Mouse (Mus musculus) midbrain, postnatal 0 days (tissue): Measurements from ENCODE around the gene Mrps12. TPM values are rescaled to one million over a fixed set of nuclear protein-coding genes. Genes with fewer than 3 reads are reported as not detected.

ENCODE experiments used
- ATAC-seq: fragments of 200-750 bp; cut with Nextera tagmentation; 2 replicates; pipeline ENCODE4 v1.8.0; 2017; ENCODE audit warnings: moderate number of reproducible peaks, mild to moderate bottlenecking, moderate TSS enrichment, moderate library complexity; ENCODE audit not compliant: low FRiP score
- DNase-seq: peaks from one replicate; pipeline ENCODE4 v3.0.0-alpha.2; 2015; ENCODE audit warnings: low spot score
- H3K27ac ChIP-seq: fragments of 300-500 bp; sonication (generic); 2 replicates; pipeline ENCODE4 v1.5.1; 2014; ENCODE audit warnings: low read depth, mild to moderate bottlenecking, low read length, mixed read lengths
- H3K27me3 ChIP-seq: fragments of 300-500 bp; sonication (generic); 2 replicates; pipeline ENCODE4 v1.6.1; 2014; ENCODE audit warnings: low read length, control low read depth, mixed read lengths; ENCODE audit not compliant: insufficient read depth
- H3K36me3 ChIP-seq: fragments of 300-500 bp; sonication (generic); 2 replicates; pipeline ENCODE4 v1.6.1; 2014; ENCODE audit warnings: low read length, control low read depth, mixed read lengths; ENCODE audit not compliant: insufficient read depth
- H3K4me1 ChIP-seq: fragments of 300-500 bp; sonication (generic); 2 replicates; pipeline ENCODE4 v1.6.1; 2014; ENCODE audit warnings: mild to moderate bottlenecking, control low read depth, antibody characterized with exemption, low read length, mixed read lengths; ENCODE audit not compliant: insufficient read depth
- H3K4me2 ChIP-seq: fragments of 300-500 bp; sonication (generic); 2 replicates; pipeline ENCODE4 v1.6.1; 2014; ENCODE audit warnings: low read depth, mild to moderate bottlenecking, low read length, mixed read lengths; ENCODE audit not compliant: poor library complexity, severe bottlenecking
- H3K4me3 ChIP-seq: fragments of 300-500 bp; sonication (generic); 2 replicates; pipeline ENCODE4 v1.5.1; 2014; ENCODE audit warnings: low read depth, mild to moderate bottlenecking, low read length, moderate library complexity
- H3K9ac ChIP-seq: fragments of 300-500 bp; sonication (generic); replicated peaks from 2 replicates; pipeline ENCODE4 v1.6.1; 2014; ENCODE audit warnings: mild to moderate bottlenecking, low read length, moderate library complexity, mixed read lengths; ENCODE audit not compliant: poor library complexity, severe bottlenecking
- H3K9me3 ChIP-seq: fragments of 300-500 bp; sonication (generic); 2 replicates; pipeline ENCODE4 v1.6.1; 2016; ENCODE audit warnings: low read length, control low read depth
- CTCF ChIP-seq: IDR thresholded peaks from 2 replicates; pipeline ENCODE4 v1.5.1; 2016; ENCODE audit warnings: antibody characterized with exemption, mild to moderate bottlenecking
- WGBS: fragments of 180-500 bp; shearing (Covaris S2); extraction: QIAGEN DNeasy Blood & Tissue Kit; methylation state at CpG from one replicate; pipeline ENCODE4 v1.1.7; 2014; 5-methylcytosine and 5-hydroxymethylcytosine counted together
- polyA plus RNA-seq: library from polyadenylated mRNA; unstranded; fragments of >200 nt; fragmentation: Nextera tagmentation; extraction: Ambion mirVana; gene quantifications from 2 replicates; pipeline ENCODE4 v1.2.1, GENCODE M21; 2015
- total RNA-seq: library from RNA; depleted of rRNA; stranded (reverse); fragments of >200 nt; gene quantifications from 2 replicates; pipeline ENCODE4 v1.2.3, GENCODE M21; 2014

Mrps12 gene
- total and polyA plus RNA-seq, 2 experiments from 2014 or later = 67.5 to 97.3 TPM

DNA sequence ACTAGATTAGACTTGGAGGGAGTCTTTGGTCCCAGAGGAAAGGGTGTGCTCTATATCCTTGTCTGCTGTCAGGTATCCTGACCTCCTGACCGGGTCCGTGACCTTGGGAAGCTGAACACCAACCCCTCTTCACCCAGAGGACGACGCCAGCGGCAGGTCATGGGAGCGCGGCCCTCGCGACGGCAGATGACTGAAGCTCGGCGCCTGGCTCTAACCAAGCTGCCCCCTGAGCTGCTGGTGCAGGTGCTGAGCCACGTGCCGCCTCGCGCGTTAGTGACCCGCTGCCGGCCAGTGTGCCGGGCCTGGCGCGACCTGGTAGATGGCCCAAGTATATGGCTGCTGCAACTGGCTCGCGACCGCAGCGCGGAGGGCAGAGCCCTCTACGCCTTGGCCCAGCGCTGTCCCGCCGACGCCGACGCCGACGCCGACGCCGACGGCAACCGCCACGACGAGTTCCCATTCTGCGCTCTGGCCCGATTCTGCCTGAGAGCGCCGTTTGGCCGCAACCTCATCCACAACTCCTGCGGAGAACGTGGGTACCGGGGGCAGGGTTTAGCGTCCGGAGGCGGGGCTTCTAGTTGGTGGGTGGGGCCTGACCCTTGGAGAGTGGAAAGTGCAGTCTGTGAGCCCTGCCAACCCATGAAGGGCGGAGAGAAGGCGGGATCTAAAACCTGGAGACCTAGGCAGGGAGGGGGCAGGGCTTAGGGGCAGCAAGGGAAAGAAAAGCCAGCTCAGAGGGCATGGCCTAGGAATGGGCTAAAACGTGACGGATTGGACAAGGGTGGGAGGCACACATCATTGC, 9.1 kb downstream of the Mrps12 start:
- H3K4me1 ChIP-seq = no peaks in the 10 kb centered on the region
- no peaks in the 10 kb centered on the region; the same call in 1 of the 2 replicates for H3K27me3 ChIP-seq
- 2% methylated on average over 57 of the region's 58 CpGs for WGBS
- H3K27ac ChIP-seq = no peak overlapping the region
- H3K36me3 ChIP-seq = peaks cover 5% of the 10 kb centered on the region; the same call in 1 of the 2 replicates
- no peak for TF ChIP-seq CTCF
- peak overlapping the region; percentile 39 for H3K4me3 ChIP-seq
- H3K9ac ChIP-seq = peak overlapping the region; percentile 39
- H3K4me2 ChIP-seq = peak overlapping the region; percentile 60
- DNase-seq (peak; percentile 72), ATAC-seq (peak; percentile 69; the same call in 1 of the 2 replicates)
- H3K9me3 ChIP-seq = no peaks in the 10 kb centered on the region

- Histone ChIP-seq H3K4me2 (no peak overlapping the region), H3K36me3 (no peaks in the 10 kb centered on the region), H3K27me3 (no peaks in the 10 kb centered on the region), H3K9me3 (no peaks in the 10 kb centered on the region), H3K27ac (no peak overlapping the region), H3K4me1 (no peaks in the 10 kb centered on the region), H3K9ac (no peak overlapping the region), H3K4me3 (no peak overlapping the region)
- peak; percentile 60 for DNase-seq
- 55% methylated on average over 10 of the region's 10 CpGs for WGBS
- no peak for ATAC-seq
- TF ChIP-seq CTCF = peak; percentile 63
These were observed 13.8 kb downstream of the Mrps12 start for GRCm38 (mm10) chr7:28727649-28728340.

GRCm38 (mm10) chr7:28726600-28726999, 15.0 kb downstream of the Mrps12 start:
- DNase-seq = peak; percentile 87
- Histone ChIP-seq H3K9ac (no peak overlapping the region), H3K27me3 (no peaks in the 10 kb centered on the region), H3K9me3 (no peaks in the 10 kb centered on the region), H3K27ac (no peak overlapping the region), H3K4me3 (no peak overlapping the region), H3K4me1 (no peaks in the 10 kb centered on the region), H3K4me2 (0 out of 2 replicates have a peak overlapping the region, but pooled peaks have one; percentile 7), H3K36me3 (no peaks in the 10 kb centered on the region)
- WGBS = 10% methylated on average over 14 of the region's 14 CpGs
- ATAC-seq = no peak; the same call in 1 of the 2 replicates
- TF ChIP-seq CTCF = peak; percentile 92

DNA sequence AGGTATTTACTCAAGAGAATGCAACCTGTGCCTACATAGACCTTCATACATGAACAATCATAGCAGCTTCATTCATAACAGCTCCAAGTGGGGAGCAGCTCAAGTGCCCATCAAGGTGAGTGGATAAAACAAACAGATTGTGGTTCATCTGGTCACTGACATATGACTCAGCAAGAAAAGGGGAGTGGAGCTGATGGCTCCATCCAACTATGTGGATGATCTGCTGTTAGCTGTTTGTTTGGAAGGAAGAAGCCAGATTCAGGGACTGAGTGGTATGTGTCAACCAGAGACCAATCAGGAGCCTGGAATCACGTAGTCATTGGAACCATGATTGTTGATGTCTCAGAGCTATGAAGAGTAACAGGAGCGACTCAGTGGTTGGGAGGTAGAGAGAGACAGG, 17.0 kb downstream of the Mrps12 start:
- no peak for ATAC-seq
- H3K9me3 ChIP-seq = no peaks in the 10 kb centered on the region
- TF ChIP-seq CTCF = no peak
- 93% methylated on average over 2 of the region's 2 CpGs for WGBS
- H3K36me3 ChIP-seq = no peaks in the 10 kb centered on the region
- H3K9ac ChIP-seq = no peak overlapping the region
- DNase-seq = no peak
- H3K4me3 ChIP-seq = no peak overlapping the region
- H3K27me3 ChIP-seq = no peaks in the 10 kb centered on the region
- H3K27ac ChIP-seq = no peak overlapping the region
- H3K4me1 ChIP-seq = no peaks in the 10 kb centered on the region
- H3K4me2 ChIP-seq = no peak overlapping the region

DNA sequence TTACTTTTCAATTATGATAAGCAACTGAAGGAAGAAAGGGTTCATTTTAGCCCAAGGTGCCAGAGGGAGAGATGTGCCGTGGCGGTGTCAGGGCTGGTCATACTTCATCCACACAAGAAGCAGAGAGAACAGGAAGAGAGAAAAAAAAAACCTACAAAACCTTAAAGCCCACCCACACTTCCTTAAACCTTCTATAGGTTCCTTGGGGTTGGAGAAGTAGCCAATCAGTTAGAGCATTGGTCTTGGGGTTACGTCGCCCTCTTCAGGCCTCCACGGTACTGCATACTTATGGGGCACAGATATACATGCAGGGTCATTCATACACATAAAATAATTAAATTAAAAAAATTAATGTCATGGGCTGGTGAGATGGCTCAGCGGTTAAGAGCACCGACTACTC, 19.5 kb downstream of the Mrps12 start:
- Histone ChIP-seq H3K9ac (no peak overlapping the region), H3K9me3 (no peaks in the 10 kb centered on the region), H3K4me1 (no peaks in the 10 kb centered on the region), H3K4me2 (no peak overlapping the region), H3K36me3 (no peaks in the 10 kb centered on the region), H3K27ac (no peak overlapping the region), H3K27me3 (no peaks in the 10 kb centered on the region), H3K4me3 (no peak overlapping the region)
- ATAC-seq (no peak), DNase-seq (no peak)
- TF ChIP-seq CTCF = peak; percentile 42
- 94% methylated on average over 7 of the region's 7 CpGs for WGBS
